Mouse (Mus musculus): ENCODE data around the gene Magi2.

Gene Magi2

DNA sequence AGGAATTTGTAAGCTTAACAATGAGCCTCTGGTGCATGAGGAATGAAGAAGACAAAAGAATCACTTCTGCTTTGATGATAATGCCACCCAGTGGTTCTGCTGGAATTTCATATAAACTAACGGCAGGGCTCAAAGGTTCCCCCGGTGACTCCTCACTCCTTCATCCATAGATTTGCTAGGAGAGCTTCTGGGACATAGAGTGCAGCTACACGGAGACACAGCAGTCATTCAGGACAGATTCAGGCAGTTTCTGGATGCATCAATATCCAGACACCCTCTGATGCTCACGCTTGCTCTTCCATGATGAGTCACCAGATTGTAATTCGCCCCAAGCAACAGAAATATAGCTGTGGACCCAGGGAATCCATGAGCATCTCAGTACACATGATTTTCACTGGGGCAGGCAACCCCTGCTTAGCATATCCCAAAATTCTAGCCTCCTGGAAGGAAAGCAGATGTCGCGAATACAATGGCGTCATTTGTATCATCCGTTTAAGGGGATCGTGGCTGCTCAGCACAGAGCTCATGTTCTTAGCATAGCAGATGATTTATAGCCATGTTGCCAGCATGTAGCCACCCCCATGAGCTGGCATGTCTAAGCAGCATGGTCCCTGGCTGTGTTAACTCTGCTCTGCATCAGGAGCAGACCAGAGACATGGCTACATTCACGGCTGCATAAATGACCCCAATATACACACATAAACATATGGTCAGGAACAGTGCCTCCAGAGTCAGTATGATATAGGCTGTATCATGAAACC is 1426.8 kb downstream of the Magi2 start:
- DNase-seq (ENCODE audit: low read depth, low spot score), result no peak

DNA sequence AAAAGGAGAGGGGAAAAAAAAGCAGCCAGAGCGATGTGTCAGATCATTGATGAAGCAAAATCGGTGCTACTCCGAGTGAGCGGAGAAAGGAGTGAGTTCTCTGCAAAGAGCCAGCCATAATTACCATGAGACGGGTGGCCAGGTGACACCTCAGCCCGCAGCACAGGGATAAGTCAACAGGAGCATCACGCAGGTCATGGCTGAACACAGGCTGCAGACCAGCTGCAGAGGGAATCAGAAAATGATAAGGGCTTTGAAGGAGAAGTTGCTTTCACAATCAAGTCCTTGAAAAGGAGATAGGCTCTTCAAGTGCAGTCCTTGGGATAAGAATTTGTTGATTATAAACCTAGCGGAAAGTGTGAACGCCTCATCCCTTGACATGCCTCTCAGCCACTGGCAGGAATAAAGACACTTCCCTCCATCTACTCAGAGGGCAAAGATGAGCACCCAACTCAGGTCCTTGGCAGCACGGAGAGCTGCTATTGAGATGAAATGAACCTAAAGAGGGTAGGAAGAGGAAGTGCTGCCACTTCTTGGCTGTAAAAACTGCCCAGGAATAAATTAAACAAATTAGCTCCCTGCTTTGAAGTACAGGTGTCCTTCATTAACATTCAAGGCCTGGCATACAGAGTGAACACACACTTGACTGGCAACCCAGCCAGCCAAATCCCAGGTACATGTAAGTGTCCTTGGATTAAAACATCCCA is 1428.1 kb downstream of the Magi2 start:
- DNase-seq (ENCODE audit: low read depth, low spot score), result no peak

DNA sequence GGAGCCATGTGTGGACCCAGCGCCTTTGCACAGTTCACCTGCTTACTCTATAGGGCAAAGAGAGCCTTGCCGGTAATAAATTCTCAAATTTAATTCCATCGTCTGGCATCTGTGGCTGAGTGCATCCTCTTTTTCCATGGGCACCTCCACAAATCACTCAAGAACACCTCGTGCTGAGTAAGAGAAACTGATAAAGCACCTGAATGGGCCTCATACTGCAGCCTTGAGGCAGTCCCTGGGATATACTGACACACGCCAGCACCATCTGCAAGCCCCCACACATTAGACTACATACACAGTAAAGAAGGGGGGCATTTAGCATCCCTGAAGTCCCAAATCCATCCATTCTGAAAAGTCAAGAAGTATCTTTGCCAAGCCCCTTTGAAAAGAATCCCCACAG is 1430.2 kb downstream of the Magi2 start:
- DNase-seq (ENCODE audit: low read depth, low spot score), result no peak

DNA sequence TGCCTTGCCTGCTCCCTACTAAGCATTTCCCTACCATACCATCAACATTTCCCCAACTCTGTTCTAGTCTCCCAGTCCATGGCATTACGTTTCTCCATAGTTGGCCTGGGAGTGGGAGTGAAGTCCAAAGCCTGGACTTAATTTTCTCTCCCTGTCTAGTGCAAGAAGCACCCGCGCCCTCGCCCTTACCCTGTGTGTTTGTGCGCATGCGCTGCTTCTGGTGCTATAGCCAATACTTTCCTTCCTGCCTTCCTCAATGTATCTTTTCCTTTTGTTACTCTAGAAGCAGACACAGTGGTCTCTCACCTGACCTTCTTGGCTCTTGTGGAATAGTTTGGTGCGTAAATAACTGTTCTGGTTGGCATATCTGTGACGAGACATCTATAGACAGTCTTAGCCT is 1440.8 kb downstream of the Magi2 start:
- DNase-seq (ENCODE audit: low read depth, low spot score), result no peak

DNA sequence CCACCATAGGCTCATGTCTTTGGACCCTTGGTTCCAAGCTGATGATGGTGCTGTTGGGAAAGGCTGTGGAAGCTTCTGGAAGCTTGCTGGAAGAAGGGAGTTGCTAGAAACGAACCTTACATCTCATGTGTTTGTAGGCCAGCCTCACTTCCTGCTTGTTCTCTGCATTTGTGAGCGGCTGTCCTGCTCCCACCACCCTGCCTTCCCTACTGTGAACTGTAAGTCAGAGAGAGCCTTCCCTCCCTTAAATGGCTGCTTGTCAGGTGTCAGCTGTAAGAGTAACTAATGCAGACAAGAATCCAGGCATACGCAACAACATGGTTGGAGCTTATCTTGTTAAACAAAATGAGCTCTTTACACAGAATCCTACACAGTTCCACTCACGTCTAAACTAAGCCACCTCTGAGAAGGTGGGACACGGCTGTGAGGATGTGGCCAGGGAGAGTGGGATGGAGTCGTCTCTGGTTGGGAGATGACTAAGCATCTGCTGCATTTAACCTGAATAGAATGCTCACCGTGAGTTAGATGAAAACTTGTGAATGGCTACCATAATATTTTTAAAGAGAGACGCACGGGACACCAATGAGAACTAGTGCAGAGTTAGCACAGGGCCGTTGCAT is 1442.0 kb downstream of the Magi2 start:
- DNase-seq (ENCODE audit: low read depth, low spot score), result no peak

DNA sequence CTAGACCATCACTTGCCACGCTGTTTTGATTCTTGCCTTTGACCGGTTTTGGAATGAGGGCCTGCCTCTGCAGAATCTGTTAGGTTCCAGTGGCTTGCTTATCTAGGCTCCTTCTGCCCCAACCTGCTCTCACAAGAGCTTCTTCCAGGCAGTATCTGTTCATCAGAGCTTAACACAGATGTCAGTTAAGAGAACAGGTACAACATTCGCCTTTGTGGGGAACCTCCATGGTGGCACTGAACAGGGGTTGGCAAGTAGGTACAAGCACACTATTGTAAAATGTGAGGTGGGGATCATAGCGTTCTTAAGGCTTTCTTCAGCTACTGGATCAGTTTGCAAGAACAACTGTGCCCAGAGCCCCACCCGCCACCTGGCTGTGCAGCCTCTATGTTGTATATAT is 1442.6 kb downstream of the Magi2 start:
- no peak for DNase-seq (ENCODE audit: low read depth, low spot score)

DNA sequence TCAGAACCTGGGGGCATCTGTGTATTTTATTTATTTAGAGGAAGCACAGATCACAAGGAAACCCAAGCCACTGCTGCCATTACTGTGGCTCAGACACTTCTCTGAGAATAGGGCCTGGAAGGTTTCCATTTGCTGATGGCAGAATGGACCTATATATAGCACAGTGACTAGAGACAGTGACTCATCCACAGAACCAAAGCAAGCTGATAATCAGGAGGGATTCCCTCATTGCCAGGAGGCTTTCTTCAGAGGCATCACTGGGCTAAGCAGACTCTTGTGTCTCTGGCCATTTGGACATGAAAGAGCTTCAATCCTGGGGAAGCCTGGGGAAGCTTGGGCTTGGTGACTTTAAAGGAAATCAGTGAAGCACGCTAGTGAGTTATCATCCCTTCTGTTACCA is 1445.0 kb downstream of the Magi2 start:
- no peak for DNase-seq (ENCODE audit: low read depth, low spot score)

DNA sequence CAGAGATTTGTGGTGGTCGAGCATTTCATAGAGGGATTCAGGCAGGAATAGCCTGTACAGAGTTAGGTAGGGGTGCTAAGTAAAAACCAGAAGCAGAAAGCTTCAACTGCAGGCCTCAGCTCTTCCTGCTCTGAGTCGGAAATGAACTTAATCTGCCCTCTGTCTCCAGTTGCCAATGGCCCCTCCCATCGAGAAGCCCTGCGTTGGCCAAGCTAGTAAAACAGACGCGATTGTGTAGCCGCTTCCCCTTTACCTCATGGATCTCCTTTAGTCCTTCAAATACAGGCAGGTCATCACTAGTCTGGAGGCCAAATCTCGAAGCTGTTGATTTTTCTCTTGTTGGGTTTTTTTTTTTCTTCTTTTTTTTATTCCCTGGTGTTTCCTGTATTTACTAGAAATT is 1447.7 kb downstream of the Magi2 start:
- DNase-seq (ENCODE audit: low read depth, low spot score), result no peak

DNA sequence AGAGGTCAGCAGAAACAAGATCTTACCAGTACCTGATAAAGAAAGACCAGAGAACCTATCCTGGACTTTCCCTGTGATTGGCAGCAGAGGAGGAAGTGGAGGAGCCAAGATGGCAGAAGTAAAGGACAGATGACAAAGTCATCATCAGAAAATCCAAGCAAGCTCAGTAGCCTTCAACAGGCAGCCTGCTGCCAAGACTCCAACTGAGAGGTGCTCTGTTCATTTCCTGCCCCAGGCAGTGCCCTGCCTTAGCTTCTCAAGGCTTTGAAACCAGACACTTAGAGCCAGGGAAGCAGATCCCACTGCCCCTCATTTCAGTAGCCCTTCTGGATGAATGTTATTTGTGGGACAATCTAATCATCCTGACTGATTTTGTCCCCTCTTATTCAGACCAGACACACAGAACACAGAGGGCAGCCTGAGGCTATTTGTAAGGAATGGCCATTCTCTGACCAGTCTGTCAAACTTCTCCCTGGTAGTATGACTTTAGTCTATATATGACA is 1448.4 kb downstream of the Magi2 start:
- DNase-seq (ENCODE audit: low read depth, low spot score), result no peak

DNA sequence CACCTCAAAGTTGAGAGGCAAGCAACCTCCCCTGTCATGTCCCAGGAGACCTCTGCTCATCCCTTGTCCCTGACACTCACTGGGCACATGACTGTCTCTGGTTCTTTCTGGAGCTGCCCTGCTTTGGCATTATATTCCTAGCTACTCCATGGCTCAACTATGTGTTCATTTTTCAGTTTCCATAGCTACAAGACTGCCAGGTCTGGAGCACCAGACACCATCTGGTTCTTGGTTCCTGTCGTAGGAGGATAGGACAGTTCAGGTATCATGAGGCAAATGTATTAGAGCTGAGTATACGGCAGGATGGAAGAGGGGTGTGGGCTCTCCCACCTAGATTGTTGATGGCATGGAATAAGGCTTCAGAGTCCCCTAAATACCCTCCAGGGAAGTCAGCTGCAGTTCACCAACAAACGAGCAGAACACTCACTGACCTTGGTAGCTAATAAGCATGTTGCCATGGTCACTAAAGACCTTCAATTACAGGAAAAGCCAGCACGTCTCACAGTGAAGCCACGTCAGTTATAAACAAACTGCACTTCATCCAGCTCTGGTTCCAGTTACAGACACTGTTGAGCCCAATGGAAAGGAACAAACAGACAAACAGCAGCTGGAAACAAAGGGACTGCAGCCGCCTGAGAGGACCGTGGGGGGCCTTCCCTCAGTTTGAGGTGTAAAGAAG is 1449.5 kb downstream of the Magi2 start:
- DNase-seq (ENCODE audit: low read depth, low spot score), result no peak

DNA sequence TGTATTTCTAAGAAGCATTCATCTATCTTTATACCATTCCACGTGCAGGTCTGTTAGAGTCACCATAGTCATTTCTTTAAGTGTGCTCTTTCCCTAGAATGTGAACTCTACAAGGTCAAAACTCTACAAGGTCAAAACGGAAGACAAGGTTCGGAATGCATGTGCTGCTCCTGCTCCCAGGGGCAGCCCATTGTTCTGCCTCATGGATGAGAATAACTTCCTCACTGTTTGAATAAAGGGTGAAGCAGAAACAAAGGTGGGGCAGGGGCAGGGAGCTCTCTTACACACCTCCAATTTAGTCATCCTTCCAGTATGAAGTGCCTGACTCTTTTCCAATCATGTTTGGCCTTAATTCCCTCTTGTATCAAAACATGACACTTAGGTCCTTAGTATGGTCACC is 1450.4 kb downstream of the Magi2 start:
- no peak for DNase-seq (ENCODE audit: low read depth, low spot score)

DNA sequence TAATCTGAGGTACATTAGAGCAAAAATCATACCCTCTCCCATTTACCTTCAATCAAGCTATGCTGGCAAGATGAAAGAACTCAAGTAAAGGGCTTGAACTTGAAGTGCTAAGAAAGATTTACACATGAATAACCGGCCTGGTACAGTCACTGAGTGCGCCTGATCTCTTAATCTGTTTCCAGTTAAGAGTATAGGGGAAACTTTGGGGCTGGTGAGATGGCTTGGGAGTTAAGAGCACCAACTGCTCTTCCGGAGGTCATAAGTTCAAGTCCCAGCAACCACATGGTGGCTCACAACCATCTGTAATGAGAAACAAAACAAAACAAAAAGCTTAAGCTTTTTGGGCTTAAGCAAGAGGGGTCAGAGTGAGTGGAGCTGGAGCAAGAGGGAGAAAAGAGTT is 1451.7 kb downstream of the Magi2 start:
- no peak for DNase-seq (ENCODE audit: low read depth, low spot score)

DNA sequence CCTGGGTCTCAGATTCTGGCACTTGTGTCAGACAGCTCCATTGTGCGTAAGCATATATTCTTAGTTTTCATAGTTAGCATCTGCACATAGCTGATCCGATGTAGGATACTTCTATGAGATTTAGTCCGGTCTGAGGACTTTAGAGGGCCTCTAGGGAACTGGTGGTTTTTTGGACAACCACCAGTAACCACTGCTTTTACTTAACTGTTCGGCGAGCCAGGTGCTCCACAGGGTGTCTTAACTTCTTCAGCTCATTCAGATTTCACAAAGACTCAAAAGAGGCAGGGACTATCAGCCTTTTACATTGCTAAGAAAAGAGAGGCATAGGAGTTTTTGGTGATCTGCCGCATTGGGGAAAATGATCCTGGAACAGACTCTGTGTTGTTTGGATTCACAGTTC is 1453.1 kb downstream of the Magi2 start:
- no peak for DNase-seq (ENCODE audit: low read depth, low spot score)

DNA sequence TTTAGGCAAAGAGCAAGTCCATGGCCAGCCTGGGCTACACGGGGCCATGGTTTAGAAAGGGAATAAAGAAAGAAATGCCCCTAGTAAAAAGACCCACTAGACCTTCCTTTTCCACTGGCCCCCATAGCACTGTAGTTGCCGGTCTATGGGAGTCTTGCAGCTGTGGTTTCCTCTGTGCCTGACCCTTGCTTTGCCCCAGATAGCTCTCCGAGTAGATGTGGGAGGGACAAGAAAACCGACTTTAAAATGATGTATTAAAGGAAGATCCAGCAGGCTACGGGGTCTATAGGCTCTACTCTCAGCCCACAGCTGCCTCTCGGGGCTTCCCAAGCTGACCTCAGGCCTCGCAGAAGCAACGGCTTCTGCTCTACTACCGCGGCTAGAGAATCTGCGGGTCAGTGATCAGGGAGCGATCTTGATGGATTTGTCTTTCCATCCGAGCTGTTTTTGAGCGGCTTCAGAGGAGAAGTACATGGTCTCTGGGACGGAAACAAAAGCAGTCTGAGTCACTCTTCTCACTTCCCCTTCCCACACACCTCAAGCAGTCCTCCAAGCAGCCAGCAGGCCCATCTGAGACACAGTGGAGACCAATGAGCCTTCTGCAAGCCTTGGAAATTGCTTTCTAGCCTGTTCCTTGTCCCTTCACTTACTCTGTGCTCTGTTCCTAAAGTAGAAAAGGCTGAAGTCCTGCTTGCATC is 1454.1 kb downstream of the Magi2 start:
- DNase-seq (ENCODE audit: low read depth, low spot score), result no peak

DNA sequence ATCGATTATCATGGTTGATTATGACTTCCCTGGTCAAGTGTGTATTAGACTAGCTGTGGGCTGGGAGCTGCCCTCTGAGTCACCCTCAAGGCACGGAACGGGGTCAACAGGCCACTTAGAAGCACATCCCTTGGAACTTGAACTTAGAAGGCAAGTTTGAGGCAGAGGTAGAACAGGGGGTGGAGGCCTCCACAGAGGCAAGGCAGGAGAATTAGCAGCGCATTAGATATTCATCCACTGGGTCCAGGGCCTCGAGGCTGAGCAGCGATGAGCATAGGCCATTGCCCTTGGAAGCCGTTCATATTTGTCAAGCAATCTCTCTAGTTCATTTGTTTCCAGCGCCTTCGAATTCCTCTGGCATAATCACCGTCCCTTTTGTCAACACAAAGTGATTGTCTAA is 1454.8 kb downstream of the Magi2 start:
- no peak for DNase-seq (ENCODE audit: low read depth, low spot score)

DNA sequence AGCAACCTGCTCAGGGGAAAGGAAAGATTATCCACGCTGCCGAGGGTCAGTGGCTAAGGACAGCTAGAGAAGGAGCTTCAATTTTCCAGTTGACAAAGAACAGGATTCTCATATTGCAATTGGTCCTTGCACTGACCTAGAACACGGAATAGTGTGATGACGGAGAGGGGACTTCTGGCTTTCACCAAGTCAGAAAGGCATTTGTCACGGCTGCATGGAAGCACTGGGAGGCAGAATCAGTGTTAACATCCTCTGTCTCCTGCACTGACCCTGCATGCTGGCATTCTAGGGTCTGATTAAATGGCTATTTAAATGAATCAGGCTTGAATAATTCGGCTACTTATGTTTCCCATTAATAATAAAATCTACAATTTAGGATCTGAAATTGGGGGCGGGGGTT is 1455.4 kb downstream of the Magi2 start:
- no peak for DNase-seq (ENCODE audit: low read depth, low spot score)

DNA sequence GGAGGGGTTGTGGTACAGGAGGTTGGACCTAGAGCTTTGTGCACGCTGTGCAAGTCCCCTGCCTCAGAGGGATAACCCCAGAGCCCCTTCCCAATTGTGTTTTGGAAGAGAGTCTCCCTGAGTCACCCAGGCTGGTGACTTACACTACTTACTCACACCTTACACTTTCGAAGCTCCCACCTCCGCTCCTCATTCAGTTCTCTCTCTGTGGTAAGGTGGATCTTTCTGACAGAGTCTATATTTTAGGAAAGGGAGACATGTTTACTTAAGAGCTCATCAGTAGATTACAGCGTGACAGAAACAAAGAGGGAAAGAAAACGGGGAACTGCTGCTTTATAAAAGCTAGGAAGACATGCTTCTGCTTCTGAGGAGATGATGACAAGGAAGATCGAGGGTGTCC is 1457.3 kb downstream of the Magi2 start:
- no peak for DNase-seq (ENCODE audit: low read depth, low spot score)

DNA sequence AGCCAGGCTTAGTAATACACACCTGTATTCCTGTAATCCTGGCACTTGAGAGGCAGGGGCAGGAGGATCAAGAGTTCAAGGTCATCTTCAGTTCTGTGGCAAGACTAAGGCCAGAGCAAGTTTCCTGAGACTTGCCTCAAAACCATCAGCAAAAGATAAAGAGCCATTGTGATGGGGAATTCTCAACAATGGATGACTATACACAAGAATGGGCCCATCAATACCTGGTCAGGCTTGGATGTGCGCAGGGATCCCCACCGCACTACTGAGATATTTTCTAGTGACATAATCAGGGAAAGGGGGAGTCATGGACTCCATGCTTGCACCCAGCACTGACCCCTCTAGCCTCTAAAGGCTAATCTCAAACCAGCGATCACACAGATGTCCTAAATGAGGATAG is 1465.4 kb downstream of the Magi2 start:
- DNase-seq (ENCODE audit: low read depth, low spot score), result no peak

DNA sequence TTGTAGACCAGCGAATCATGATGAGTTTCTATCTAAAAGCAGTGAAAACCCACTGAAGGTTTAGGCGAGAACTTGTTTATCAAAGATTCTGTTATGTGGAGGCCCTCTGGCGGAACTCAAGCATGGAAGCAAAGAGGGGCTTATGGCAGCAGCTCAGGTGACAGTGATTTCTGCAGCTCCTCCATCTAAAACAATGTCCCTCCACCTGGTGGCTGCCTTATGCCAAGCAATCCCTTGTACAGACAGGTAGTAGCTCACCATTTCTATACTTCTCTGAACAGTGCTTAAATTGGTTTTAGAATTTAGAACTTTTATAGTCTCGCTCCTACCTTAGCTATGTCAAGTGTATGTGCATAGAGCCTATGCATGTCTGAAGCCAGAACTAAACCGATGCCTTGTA is 1472.3 kb downstream of the Magi2 start:
- no peak for DNase-seq (ENCODE audit: low read depth, low spot score)

DNA sequence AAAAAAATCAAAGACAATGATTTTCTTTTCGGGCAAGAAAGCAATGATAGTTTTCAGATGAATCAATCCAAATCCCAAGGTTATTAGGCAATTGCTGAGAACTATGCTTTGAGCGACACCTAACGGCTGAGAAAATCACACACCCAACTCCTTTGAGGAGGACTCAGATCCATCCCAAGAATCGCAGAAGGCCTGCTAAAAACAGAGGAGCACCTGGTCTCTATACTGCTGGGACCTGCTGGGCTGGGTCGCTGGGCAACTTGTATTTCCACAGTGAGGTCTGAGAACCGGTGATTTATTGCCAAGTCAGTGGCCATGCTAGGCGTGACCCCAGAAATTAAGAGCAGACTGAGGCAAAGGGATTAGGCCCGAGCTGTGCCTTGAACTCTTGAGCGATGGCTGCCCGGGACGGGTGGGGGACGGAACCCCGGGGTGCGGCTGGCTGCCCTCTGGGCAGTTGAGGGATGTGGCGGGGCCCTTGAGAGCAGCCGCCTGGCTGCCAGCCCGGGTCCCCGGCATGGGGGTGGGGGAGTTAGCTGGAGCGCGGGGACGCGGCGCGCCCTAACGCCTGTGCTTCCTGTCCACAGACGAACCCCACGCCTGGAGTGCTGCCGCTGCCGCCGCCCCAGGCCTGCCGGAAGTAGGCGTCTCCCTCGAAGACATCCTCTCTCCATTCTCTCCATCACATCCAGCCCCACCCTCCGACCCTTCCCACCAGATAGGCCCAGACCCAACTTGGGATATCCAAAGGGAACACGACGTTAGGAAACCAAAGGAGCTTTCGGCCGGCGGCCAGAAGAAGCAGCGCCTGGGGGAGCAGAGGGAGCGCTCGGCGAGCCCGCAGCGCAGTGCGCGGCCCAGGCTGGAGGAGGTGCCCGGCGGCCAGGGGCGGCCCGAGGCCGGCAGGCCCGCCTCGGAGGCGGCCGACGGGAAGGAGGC is 1474.9 kb downstream of the Magi2 start:
- DNase-seq (ENCODE audit: low read depth, low spot score), result peak; percentile 36
